Mouse (Mus musculus) layer of hippocampus, adult 9-11 months (tissue): ENCODE results near the gene Ranbp17.

Experiments used
- DNase-seq: peaks from one replicate; pipeline ENCODE4 v3.0.0; 2022

Gene Ranbp17

DNA sequence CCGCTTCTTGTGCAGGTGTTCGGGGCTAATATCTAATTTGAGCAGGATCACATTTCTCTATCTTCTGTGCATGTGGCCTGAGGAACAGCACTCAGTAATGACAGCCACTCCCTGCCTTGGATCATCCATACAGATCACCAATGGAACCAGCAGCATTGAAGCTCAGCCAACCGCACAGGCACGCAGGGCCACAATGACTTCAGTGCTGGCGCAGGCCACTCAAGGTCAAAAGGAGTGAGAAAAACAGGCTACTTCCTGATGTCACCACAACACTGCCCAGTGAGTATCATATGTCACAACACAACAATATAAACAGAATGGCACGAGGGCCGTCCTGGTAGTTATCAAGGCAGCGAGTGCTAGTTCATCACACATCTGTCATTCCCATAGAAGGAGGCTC, 287.0 kb downstream of the Ranbp17 start:
- DNase-seq, result no peak

DNA sequence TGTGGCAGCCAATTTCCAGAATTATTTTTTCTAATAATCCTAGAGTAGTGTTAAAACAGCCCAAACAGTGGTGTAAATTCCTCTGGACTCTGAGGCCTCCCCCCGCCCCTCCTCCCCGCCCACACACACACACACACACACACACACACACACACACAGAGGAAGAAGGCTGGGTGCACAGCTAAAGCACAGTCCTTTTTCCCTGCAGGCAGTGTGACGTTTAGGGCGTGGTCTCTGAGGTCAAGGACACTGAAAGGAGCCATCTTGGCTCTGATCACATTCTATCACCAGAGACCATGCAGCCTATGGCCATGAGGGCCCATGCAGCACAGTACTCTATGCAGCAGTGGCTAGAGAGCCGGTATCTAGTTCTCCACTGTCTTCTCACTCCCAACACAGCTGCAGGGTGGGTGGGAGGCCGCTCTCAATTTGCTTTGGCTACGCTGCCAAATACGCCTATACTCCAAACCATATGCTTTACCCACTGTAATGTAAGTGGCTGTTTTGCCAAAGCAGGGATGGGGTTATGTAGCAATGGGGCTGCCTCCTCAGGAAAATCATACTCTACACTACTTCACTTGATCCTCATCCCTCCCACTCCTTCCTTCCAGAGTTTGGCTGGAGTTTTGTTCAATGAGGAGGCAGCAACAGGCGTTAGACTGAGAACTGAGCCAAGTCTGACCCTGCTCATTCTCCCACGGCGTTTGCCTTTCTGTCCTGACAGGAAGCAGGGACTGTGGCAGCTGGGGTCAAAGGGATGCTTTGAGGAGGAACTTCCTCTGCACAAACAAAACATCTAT, 291.8 kb downstream of the Ranbp17 start:
- peak; percentile 20 for DNase-seq

DNA sequence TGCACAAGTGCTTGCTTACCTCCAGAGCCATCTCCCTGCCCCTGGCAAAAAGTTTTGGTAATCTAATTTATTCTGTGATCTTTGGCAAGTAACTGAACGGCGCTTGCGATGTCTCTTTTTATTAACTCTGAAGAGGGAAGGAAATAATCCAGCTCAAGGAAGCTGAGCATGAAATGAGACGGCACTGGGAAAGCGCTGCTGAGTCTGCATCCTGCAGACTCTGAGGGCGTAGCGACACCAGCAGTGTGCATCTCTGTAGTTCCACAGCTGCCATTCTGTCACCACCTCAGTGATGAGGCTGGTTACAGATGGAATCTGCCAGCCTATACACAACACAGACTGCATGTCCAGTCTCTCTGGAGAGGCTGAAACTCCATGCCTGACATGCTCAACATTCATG, 292.8 kb downstream of the Ranbp17 start:
- no peak for DNase-seq

DNA sequence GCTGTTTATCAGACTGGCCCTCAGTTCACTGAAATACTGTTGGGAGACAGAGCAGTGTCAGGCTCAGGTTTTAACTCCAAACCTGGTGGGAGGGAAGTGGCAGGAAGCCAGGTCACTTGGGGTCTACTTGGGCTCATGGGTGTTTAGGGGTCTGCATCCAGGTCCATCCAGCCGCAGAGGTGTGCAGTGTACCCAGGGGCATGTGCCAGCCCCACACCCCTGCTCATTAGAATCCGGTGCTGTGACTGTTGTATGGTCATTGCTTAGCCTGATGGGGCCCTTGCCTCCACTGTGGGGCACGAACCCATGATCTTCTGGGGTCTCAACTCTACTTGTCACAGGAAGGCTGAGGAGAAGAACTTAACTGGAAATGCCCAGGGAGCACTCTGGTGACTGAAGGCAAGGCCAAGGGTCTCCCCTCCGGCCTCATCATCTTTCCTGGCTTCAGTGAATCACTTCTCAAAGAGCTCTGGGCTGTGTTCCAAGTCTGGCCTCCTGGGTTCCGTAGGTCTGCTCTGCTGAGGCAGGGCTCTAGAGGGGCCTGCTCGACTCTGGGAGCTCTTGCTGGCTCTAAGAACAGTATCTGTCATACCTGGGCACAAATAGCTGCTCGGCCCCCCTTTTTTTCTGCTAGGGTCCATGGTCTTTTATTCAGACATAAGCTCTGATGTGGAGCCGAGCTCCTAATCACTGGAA, 296.0 kb downstream of the Ranbp17 start:
- DNase-seq, result no peak

DNA sequence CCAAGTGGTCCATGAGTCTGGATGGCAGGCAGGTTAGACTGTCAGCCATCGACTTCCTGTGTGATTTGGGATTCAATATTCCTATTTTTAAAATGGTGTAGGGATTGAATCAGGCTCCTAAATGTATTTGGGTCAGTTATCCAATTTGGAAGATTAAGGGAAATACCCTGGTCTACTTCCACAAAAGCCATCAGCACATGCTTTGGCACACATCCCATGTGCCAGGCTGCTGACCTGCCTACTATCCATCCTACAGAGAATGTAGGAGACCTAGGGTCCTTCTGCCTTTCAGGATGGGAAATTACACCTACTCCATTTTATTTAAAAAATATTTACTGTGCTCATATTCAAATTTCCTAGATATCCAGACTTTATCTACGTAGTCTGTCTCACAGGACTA, 306.1 kb downstream of the Ranbp17 start:
- DNase-seq, result no peak

DNA sequence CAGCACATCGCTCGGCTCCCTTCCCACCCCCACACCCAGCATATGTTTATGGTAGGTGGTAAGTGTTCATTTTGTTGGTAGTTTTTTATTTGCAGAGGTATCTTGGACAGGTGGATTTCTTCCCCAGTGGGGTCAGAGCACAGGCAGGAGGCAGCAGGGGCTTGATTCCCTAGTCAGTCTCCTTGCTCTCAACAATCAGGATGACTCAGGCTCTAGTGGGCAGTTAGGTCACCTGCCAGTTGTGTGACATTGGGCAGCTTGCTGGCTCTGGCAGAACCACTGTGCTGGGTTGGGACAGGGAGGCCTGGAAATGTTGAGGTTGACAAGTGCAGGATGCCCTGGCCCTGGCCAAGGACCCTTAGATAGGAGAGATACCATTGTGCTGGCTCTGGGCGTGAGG, 308.6 kb downstream of the Ranbp17 start:
- no peak for DNase-seq

DNA sequence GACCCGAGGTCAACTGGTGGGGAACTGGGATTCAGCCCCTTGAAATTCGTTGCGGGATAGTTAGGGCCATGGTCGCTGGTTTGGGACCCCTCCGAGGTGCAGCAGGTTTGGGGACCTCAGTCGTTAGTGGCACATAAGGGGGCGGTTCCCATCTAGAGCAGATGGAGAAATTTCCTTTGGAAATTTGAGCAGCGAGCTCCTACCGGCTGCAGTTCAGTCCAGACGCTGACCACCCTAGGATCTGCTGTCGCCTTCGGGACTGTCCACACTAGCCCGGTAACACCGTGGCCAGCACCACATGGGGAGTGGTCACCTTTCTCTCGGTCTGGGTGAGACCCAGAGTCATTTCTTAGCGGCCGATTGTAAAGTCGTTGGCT, 309.2 kb downstream of the Ranbp17 start:
- no peak for DNase-seq

DNA sequence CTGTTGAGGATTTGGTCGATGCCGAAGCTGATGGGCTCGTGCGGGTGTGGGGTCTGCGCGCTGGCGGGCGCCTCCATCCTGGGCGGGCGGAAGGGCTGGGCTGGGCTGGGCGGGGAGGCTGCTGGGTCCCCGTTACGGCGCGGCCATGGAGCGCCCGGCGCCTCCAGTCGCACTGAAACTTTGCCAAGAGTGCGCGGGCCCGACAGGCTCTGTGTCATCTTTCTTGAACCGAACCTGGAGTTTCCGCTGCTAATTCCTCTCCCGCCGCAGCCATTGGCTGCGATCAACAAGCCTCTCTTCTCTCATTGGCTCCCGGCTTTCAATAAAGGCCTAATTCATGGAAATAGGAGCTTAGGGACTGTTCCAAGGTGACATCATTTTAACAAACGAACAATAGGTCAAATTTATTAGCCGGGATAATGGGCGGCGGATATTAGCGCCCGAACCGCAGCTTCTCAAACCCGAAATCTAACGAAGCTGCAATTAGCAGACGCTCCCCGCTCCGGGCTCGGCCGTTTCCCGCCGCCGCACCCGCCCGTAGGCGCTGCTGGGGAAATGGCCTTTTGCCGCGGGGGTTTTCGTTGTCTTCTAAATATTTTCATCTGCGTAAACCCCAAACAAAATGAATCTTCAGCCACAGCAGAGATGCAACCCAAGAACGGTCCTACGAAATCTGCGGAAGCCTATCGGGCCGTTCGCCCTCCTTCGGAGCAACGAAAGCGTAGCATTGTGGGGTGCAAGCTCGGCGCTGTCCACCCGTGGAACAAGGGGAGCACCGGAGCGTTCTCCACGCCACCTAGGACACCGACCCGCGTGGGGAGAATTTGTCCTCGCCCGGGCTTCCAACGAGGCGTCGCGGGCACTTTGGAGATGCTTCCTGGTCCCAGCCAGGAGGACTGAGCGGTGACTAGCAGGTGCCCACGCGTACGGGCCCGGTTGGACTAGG, 309.9 kb downstream of the Ranbp17 start, which contains the start of gene Tlx3:
Gene Tlx3, minus strand, starts transcription at position 207 of the 946 bp plus-strand sequence.
- DNase-seq, result no peak

DNA sequence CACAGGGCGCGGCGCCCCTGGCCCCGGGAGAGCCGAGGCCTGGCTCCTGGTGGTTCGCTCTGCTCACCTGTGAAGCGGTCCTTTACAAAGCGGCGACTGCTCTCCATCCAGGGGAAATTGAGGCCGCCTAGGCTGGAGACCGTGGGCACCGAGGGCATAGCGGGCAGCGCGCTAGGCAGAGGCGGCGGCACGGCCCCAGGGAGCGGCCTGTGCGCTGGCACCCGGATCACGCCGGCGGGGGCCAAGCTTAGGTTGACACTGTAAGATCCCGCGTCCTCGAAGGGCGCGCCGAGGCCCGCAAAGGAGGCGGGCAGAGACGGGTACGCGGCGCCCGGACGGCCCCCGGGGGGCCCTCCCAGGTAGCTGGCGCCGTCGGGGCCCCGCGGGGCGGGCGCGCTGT, 310.6 kb downstream of the Ranbp17 start:
- DNase-seq, result no peak

DNA sequence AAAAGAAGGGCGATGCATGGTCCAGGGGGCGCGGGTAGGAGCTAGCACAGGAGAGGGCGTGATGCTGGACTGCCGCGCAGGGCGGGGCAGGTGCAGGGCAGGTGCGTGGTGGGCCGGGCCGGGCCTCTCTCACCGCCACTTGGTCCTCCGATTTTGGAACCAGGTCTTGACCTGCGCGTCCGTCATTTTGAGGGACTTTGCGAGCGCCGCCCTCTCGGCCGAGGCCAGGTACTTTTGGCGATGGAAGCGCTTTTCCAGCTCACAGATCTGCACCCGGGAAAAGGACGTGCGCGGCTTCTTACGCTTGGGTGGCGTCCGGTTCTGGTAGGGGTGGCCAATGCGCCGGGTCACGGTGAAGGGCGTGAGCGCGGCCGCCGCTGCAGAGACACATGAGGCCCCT, 311.2 kb downstream of the Ranbp17 start:
- DNase-seq, result no peak

DNA sequence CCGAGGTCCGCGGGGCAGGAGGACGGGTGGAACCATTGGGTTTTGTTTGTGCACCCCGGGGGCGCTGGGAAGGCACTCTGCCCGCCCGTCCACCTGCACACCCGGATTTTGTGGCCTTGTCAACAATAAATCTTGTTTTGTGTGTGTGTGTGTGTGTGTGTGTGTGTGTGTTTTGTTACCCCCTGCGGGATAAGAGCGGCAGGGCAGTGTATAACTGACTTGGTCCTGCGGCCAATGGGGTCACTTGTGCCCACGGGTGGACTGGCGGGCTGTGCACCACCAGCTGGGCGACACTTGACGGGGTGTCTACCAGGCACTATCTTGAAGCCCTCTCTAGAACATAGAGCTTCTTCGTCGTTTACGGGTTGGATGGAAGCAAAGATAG, 311.9 kb downstream of the Ranbp17 start:
- no peak for DNase-seq

DNA sequence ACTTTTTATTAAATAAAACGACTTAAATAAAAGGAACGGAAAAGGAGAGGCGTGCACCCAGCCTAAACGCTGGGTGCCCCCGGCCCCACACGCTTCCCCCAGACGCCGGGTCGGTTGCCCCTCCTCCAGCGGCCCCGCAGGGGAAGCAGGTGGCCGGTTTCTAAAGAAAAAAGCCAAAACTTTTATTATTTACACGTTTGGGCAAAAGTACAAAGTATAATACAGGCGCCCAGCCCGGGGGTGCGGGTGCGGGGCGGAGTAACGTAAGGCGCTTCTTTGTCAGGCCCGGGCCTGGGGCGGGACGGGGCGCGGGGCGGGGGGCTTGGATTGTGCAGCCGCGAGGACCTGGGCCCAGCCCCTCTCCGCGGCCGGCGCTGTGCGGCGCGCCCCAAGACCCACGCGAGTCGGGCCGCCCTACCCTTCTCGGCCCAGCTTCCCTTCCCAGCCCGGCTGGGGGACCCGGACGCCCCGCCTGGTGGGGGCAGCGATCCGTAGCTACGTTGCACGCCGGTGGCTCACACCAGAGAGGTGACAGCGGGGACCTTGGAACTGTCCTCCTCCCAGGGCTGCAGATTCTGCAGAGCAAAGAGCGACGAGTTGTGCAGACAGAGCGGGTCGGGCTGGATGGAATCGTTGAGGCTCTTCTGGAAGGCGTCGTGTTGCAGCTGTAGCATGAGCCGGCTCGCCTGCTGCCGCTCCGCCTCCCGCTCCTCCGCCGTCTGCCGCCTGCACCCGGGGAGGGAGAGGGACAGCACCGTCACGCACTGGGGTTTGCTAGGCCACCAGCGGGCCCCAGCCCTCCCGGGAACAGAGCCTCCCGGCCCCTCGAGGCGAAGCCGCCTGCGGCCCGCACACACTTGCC, 312.6 kb downstream of the Ranbp17 start:
- DNase-seq, result no peak

DNA sequence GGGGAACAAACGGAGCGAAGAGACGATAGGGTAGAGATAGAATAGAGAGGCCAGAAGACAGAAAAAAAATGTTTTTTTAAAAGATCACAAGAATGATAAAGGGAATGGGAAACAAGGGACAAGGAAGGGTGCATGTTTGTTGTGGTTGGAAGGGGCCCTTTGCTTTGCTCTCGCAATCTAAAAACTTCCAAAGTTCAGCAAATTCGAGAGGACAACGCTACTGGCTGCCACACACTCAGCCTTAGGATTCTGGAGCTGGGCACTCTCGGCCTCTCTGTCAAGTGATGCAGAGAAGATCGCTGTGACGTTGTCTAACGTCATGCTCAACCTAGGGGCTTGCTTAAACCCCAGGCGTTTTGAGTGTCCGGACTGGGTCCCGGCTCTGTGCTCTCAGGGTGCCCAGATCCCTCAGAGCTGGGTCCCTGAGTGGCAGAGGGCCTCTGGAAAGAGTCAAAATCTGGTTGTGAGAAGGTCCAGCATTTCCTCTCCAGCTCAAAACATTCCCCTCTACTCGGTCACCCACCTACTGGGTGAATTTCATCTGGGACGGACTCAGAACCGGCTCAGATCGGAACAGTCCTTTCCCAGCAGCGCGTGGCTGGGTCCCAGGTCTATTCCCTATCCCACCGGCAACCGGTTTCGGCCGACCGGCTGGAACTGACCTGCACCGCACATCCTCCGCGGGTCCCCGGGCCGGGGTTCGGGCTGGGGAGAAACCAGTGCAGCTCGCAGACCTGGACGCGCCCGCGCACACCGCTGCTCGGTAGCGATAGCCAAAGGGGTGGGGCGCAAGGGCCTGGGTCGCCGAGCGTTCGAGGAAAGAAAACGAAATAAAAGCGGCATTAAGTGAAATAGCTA, 313.4 kb downstream of the Ranbp17 start:
- no peak for DNase-seq

DNA sequence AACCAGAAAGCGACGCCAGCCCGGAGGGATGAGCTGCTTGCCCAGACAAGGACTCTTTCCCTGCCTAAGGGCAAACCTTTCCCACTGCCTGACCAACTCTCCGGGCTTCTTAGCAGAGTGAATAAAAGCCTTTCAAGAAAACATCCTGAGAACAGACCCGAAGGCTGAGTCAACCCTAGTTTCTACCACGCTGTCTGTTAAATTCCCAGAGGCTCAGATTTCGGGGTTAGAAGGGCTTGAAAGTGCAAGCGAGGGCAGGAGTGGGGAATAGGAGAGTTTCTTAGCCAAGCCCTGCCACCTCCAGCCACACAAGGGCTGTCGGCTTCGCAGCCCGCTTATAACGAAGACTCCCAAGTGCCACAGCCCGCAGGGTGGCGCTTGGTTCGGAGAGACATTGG, 314.4 kb downstream of the Ranbp17 start:
- DNase-seq, result no peak

DNA sequence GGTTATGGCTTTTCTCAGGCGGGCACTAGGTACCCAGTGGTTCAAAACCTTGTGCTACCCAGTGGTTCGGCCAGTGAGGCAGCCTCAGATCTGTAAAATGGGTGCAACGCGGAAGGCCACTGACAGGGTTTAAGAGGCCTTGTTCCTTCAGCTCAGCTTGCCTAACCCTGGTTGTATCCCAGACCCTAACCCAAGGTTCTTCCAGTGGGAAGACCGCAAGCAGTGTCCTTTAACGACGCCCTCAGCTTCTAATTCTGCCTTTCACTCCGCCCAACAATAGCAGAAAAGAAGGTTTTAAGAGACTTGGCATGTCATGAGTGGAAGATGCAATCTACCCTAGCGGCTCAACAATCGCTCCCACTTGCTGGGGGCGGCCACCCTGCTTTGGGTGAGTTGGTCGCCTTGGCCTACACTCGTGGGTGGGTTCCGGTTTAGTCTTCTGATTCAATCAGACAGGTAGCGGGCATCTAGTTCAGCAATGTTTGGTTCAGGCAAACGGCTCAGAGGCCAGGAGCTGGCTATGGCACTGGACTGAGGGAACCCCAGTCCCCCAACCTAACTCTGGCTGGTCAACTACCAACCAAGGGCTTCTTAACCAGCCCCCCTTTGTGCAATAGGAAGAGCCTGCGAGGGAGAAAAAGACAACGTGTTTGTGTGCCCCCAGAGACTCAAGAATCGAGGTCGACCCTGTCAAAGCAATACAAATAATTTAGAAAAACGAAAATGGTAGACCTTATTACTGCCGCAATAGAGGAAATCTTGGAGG, 315.0 kb downstream of the Ranbp17 start:
- no peak for DNase-seq

DNA sequence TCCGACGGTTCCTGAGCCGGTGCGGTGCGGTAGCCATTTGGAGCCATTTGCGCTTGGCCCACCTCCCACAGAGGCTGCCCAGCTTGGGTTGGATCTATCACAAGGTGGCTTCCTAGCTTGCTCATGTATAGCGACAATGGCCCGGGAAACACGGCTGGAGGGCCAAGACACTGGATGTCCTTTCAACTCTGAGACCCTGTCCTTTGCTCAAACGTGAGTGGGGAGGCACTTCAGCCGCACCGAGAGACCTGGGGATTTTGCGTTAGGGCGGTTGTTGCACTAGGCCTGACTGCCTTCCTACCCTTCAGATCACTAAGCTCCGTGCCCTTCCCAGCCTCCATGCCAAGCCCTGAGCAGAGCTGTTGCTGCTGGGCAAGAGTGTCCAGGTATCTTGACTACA, 315.9 kb downstream of the Ranbp17 start:
- DNase-seq, result no peak

DNA sequence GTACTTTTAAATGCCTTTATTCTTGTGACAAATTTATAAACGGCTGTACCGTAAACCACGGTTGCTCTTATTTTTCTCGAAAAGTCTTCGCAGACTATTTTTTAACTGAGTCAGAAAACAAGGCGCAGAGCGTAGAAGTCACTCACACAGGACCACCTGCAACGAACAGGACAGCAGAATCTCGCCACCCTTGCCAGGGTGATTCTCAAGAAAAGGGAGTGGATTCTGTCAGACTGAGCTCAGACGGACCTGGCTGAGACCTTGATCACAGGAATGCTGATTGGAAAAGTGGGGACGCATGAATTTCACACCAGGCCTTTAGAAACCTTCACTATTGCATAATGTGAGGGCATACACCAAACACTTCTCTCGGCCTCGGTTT, 316.4 kb downstream of the Ranbp17 start:
- no peak for DNase-seq

DNA sequence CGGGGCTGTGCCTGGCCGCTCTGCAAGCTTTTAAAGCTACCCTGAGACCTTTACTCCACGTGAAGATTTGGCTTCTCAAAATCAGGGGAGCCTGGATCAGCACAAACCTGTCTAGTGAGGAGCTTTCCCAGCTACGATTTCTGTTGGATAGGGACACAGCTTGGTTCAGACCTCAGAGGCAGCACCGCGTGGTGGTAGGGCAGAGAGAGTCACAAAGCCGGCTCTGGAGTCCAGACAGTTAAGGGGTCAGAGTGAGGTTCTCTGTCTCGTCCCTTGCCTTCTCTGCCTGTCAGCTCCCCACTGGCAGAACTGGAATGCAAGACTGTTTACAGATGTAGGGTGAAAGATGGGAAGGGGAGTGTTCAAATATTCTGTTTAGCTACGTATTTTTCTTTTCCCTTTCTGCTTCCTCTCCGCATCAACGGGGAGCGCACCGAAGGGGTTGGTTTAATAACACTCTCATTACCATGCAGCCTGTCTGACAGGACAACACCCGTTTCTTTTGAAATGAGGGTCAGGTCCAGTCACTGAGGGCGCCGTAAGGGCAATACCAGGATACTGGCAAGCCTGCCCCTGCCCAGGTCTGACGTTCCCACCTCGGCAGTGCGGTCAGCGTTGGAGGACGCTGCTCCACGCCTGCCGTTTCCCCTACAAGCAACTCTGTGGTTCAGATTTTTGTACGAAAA, 317.0 kb downstream of the Ranbp17 start:
- DNase-seq, result no peak

DNA sequence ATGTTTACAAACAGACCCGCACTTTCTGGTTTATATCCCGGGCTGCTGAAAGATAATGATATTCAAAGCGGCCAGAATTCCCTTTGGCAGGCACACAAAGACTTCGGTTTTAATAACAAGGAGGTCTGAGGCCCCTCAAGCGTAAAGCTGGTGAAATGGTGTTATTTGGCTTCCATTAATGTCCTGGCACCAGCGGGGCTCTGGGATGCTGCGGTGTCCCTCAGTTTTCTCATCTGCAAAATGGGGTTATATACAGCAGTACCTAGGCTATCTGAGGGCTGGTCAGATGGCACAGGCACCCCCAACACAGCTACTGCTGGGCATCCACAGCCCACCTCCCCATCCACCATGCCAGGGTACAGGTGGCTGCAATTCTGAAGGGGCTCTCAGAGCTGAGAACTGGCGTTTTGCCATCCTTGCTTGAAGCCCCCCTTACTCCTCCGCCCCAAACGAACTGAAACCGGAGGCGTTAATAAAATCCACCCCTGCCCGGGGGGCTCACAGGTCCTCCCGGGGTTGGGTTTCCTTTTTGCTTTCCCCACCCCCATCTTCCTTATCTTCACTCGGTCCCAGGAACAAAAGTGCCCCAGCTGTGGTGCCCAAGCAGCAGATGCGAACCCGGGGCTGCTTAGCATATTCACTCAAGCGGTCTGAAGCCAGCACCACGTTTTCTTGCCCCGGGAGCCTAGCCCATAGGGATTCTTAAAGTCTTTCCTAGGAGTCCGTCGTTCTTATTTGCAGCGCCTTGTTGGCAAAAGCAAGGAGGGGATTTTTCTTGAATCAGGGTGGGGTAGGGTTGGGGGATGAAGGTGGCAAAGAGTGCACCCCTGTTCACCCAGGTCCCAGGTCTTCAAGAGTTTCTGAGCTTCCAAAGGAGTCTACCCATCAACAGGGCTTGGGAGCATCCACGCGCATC, 317.8 kb downstream of the Ranbp17 start:
- no peak for DNase-seq
